Mouse (Mus musculus) forebrain, embryonic 10.5 days (tissue): ENCODE results near the gene Angptl8. TPM values are rescaled to one million over a fixed set of nuclear protein-coding genes. Genes with fewer than 3 reads are reported as not detected.
"Not testable (repeated sequence)": the region's sequence is repeated elsewhere in the genome, so short reads cannot be mapped to it uniquely, and the experiment has no call there.

Experiments used
- DNase-seq: peaks from one replicate; pipeline ENCODE4 v3.0.0-alpha.2; 2017; ENCODE audit warnings: low spot score; ENCODE audit errors: extremely low spot score
- H3K27ac ChIP-seq: fragments of 300-500 bp; sonication (generic); 2 replicates; pipeline ENCODE4 v1.5.1; 2016; ENCODE audit warnings: mild to moderate bottlenecking
- H3K27me3 ChIP-seq: fragments of 300-500 bp; sonication (generic); 2 replicates; pipeline ENCODE4 v1.6.1; 2016; ENCODE audit warnings: mild to moderate bottlenecking; ENCODE audit not compliant: poor library complexity, severe bottlenecking
- H3K36me3 ChIP-seq: fragments of 300-500 bp; sonication (generic); replicated peaks from 2 replicates; pipeline ENCODE4 v1.6.1; 2016; ENCODE audit warnings: mild to moderate bottlenecking, moderate library complexity
- H3K4me1 ChIP-seq: fragments of 300-500 bp; sonication (generic); 2 replicates; pipeline ENCODE4 v1.6.1; 2016
- H3K4me3 ChIP-seq: fragments of 300-500 bp; sonication (generic); 2 replicates; pipeline ENCODE4 v1.5.1; 2016; ENCODE audit warnings: mild to moderate bottlenecking, moderate library complexity
- H3K9me3 ChIP-seq: fragments of 300-500 bp; sonication (generic); 2 replicates; pipeline ENCODE4 v1.6.1; 2016; ENCODE audit warnings: mild to moderate bottlenecking, moderate library complexity
- WGBS: fragments of 180-500 bp; shearing (Covaris S2); methylation state at CpG from one replicate; pipeline ENCODE4 v1.1.7; 2016; 5-methylcytosine and 5-hydroxymethylcytosine counted together
- polyA plus RNA-seq: library from polyadenylated mRNA; unstranded; fragments of >200 nt; fragmentation: Nextera tagmentation; extraction: Ambion mirVana; gene quantifications from 2 replicates; pipeline ENCODE4 v1.2.1, GENCODE M21; 2016

Gene Angptl8
- polyA plus RNA-seq, 1 experiment from 2014 or later: 0.94 TPM

GRCm38 (mm10) chr9:21858084-21858483 lies 22.8 kb downstream of the Angptl8 start:
- H3K4me1 ChIP-seq: no peaks in the 10 kb centered on the region
- WGBS: 70% methylated on average over 6 of the region's 6 CpGs
- H3K9me3 ChIP-seq: peaks cover 8% of the 10 kb centered on the region; the same call in 1 of the 2 replicates
- H3K4me3 ChIP-seq: no peak overlapping the region
- DNase-seq: no peak
- H3K36me3 ChIP-seq: no peaks in the 10 kb centered on the region
- no peaks in the 10 kb centered on the region for H3K27me3 ChIP-seq
- no peak overlapping the region for H3K27ac ChIP-seq

GRCm38 (mm10) chr9:21859606-21860005 lies 24.3 kb downstream of the Angptl8 start:
- Histone ChIP-seq H3K4me1 (no peaks in the 10 kb centered on the region), H3K27me3 (no peaks in the 10 kb centered on the region), H3K36me3 (no peaks in the 10 kb centered on the region), H3K27ac (no peak overlapping the region), H3K9me3 (peaks cover 8% of the 10 kb centered on the region; the same call in 1 of the 2 replicates), H3K4me3 (no peak overlapping the region)
- WGBS: 90% methylated on average over 3 of the region's 3 CpGs
- no peak for DNase-seq

- WGBS: 68% methylated on average over 6 of the region's 6 CpGs
- H3K4me1 ChIP-seq, H3K27me3 ChIP-seq, DNase-seq, H3K36me3 ChIP-seq, H3K9me3 ChIP-seq, H3K4me3 ChIP-seq, H3K27ac ChIP-seq: not testable (repeated sequence)
These were observed 25.0 kb downstream of the Angptl8 start for GRCm38 (mm10) chr9:21860349-21860748.

GRCm38 (mm10) chr9:21862181-21862580 lies 26.9 kb downstream of the Angptl8 start:
- H3K4me1 ChIP-seq: 0 out of 2 replicates have a peak, but pooled peaks cover 4% of the 10 kb centered on the region
- no peak overlapping the region for H3K4me3 ChIP-seq
- H3K27ac ChIP-seq: no peak overlapping the region
- WGBS: 94% methylated on average over 1 of the region's 1 CpGs
- DNase-seq: no peak
- no peaks in the 10 kb centered on the region for H3K27me3 ChIP-seq
- no peaks in the 10 kb centered on the region for H3K36me3 ChIP-seq
- H3K9me3 ChIP-seq: peaks cover 8% of the 10 kb centered on the region; the same call in 1 of the 2 replicates

- WGBS: 77% methylated on average over 5 of the region's 5 CpGs
These were observed 30.5 kb downstream of the Angptl8 start for GRCm38 (mm10) chr9:21865673-21866398.

GRCm38 (mm10) chr9:21866641-21867040 lies 31.3 kb downstream of the Angptl8 start:
- WGBS: 66% methylated on average over 2 of the region's 2 CpGs
- 0 out of 2 replicates have a peak, but pooled peaks cover 3% of the 10 kb centered on the region for H3K27me3 ChIP-seq
- H3K9me3 ChIP-seq: peaks cover 5% of the 10 kb centered on the region; the same call in 1 of the 2 replicates
- H3K4me3 ChIP-seq: no peak overlapping the region
- H3K27ac ChIP-seq: no peak overlapping the region
- no peaks in the 10 kb centered on the region for H3K36me3 ChIP-seq
- 0 out of 2 replicates have a peak, but pooled peaks cover 4% of the 10 kb centered on the region for H3K4me1 ChIP-seq
- no peak for DNase-seq

More at GRCm38 (mm10) chr9:21865673-21866398, 30.5 kb downstream of the Angptl8 start:
- Histone ChIP-seq H3K36me3 (no peaks in the 10 kb centered on the region), H3K4me1 (0 out of 2 replicates have a peak, but pooled peaks cover 4% of the 10 kb centered on the region), H3K4me3 (no peak overlapping the region), H3K9me3 (peaks cover 8% of the 10 kb centered on the region; the same call in 1 of the 2 replicates), H3K27me3 (no peaks in the 10 kb centered on the region), H3K27ac (peak overlapping the region; percentile 40)
- no peak for DNase-seq

GRCm38 (mm10) chr9:21867726-21868125 lies 32.4 kb downstream of the Angptl8 start:
- Histone ChIP-seq H3K4me3 (no peak overlapping the region), H3K36me3 (no peaks in the 10 kb centered on the region), H3K27me3 (0 out of 2 replicates have a peak, but pooled peaks cover 3% of the 10 kb centered on the region), H3K4me1 (0 out of 2 replicates have a peak, but pooled peaks cover 4% of the 10 kb centered on the region), H3K9me3 (no peaks in the 10 kb centered on the region), H3K27ac (no peak overlapping the region)
- DNase-seq: no peak
- WGBS: 83% methylated on average over 3 of the region's 3 CpGs

GRCm38 (mm10) chr9:21869290-21869689 lies 34.0 kb downstream of the Angptl8 start:
- H3K4me3 ChIP-seq, H3K9me3 ChIP-seq, H3K27me3 ChIP-seq, H3K27ac ChIP-seq, H3K4me1 ChIP-seq, DNase-seq, H3K36me3 ChIP-seq: not testable (repeated sequence)
- WGBS: 61% methylated on average over 7 of the region's 7 CpGs

- peak; percentile 50 for DNase-seq
- no peak overlapping the region for H3K27ac ChIP-seq
- H3K36me3 ChIP-seq: no peaks in the 10 kb centered on the region
- 17% methylated on average over 20 of the region's 20 CpGs for WGBS
- no peaks in the 10 kb centered on the region for H3K9me3 ChIP-seq
- peak overlapping the region; percentile 31; the same call in 1 of the 2 replicates for H3K4me3 ChIP-seq
- H3K27me3 ChIP-seq: 0 out of 2 replicates have a peak, but pooled peaks cover 3% of the 10 kb centered on the region
- 0 out of 2 replicates have a peak, but pooled peaks cover 4% of the 10 kb centered on the region for H3K4me1 ChIP-seq
These were observed 35.7 kb downstream of the Angptl8 start for GRCm38 (mm10) chr9:21870879-21871524.

- Histone ChIP-seq H3K4me1 (no peaks in the 10 kb centered on the region), H3K27me3 (0 out of 2 replicates have a peak, but pooled peaks cover 3% of the 10 kb centered on the region), H3K27ac (no peak overlapping the region), H3K9me3 (no peaks in the 10 kb centered on the region), H3K36me3 (no peaks in the 10 kb centered on the region), H3K4me3 (no peak overlapping the region)
- 81% methylated on average over 4 of the region's 4 CpGs for WGBS
- DNase-seq: no peak
These were observed 36.9 kb downstream of the Angptl8 start for GRCm38 (mm10) chr9:21872204-21872603.

- whole genome bisulfite sequencing: 63% methylated on average over 3 of the region's 3 CpGs
- Histone ChIP-seq H3K4me1 (no peaks in the 10 kb centered on the region), H3K27me3 (no peaks in the 10 kb centered on the region), H3K36me3 (no peaks in the 10 kb centered on the region), H3K9me3 (peaks cover 11% of the 10 kb centered on the region), H3K27ac (no peak overlapping the region), H3K4me3 (no peak overlapping the region)
- DNase-seq: no peak
These were observed 41.3 kb downstream of the Angptl8 start for GRCm38 (mm10) chr9:21876601-21877000.
